Mouse (Mus musculus) stomach, embryonic 14.5 days (tissue): ENCODE measurements around the gene AC129217.1. TPM values are rescaled to one million over a fixed set of nuclear protein-coding genes. Genes with fewer than 3 reads are reported as not detected.

Source experiments
- ATAC-seq: fragments of 200-750 bp; cut with Nextera tagmentation; 2 replicates; pipeline ENCODE4 v1.8.0; 2017; ENCODE audit warnings: low read depth, moderate TSS enrichment; ENCODE audit not compliant: insufficient number of reproducible peaks, insufficient read depth, low FRiP score
- H3K27ac ChIP-seq: fragments of 300-500 bp; sonication (generic); 2 replicates; pipeline ENCODE4 v1.5.1; 2014; ENCODE audit warnings: mild to moderate bottlenecking, low read length, moderate library complexity, mixed read lengths
- H3K27me3 ChIP-seq: fragments of 300-500 bp; sonication (generic); 2 replicates; pipeline ENCODE4 v1.6.1; 2014; ENCODE audit warnings: low read length, control low read depth, mixed read lengths; ENCODE audit not compliant: control insufficient read depth, insufficient read depth
- H3K36me3 ChIP-seq: fragments of 300-500 bp; sonication (generic); 2 replicates; pipeline ENCODE4 v1.6.1; 2014; ENCODE audit warnings: mild to moderate bottlenecking, control low read depth, low read length, moderate library complexity, mixed read lengths; ENCODE audit not compliant: control insufficient read depth, insufficient read depth
- H3K4me1 ChIP-seq: fragments of 300-500 bp; sonication (generic); 2 replicates; pipeline ENCODE4 v1.6.1; 2014; ENCODE audit warnings: low read length, control low read depth, mixed read lengths; ENCODE audit not compliant: control insufficient read depth, insufficient read depth
- H3K4me2 ChIP-seq: fragments of 300-500 bp; sonication (generic); replicated peaks from 2 replicates; pipeline ENCODE4 v1.6.1; 2014; ENCODE audit warnings: low read depth, low read length, control low read depth
- H3K4me3 ChIP-seq: fragments of 300-500 bp; sonication (generic); 2 replicates; pipeline ENCODE4 v1.5.1; 2014; ENCODE audit warnings: low read depth, low read length, control low read depth
- H3K9ac ChIP-seq: fragments of 300-500 bp; sonication (generic); replicated peaks from 2 replicates; pipeline ENCODE4 v1.6.1; 2014; ENCODE audit warnings: low read depth, mild to moderate bottlenecking, control low read depth, low read length, moderate library complexity, mixed read lengths
- H3K9me3 ChIP-seq: fragments of 300-500 bp; sonication (generic); 2 replicates; pipeline ENCODE4 v1.6.1; 2016; ENCODE audit warnings: low read depth, low read length, control low read depth; ENCODE audit not compliant: control insufficient read depth
- WGBS: fragments of 180-500 bp; shearing (Covaris S2); extraction: QIAGEN DNeasy Blood & Tissue Kit; methylation state at CpG from one replicate; pipeline ENCODE4 v1.1.7; 2014; 5-methylcytosine and 5-hydroxymethylcytosine counted together
- polyA plus RNA-seq: library from polyadenylated mRNA; unstranded; fragments of >200 nt; fragmentation: Nextera tagmentation; extraction: Ambion mirVana; gene quantifications from 2 replicates; pipeline ENCODE4 v1.2.1, GENCODE M21; 2014

AC129217.1 gene
- not detected in 2 replicates for polyA plus RNA-seq

DNA sequence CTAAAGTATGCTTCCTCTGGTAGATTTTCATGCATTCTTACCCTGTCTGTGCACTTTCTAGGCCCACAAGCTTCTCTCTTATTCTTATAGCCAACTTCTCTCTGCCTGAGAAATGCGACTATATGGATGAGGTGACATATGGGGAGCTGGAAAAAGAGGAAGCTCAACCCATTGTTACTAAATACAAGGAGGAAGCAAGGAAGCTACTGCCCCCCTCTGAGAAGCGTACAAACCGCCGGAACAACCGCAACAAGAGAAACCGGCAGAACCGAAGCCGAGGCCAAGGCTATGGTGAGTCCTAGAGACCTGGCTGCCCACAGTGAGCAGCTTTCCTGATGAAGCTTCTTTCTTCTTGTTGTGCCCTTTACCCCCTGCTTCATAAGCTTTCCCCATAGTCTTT lies at the start of gene AC129217.1:
TSS of gene AC129217.1 (plus strand) at position 114 of the 400 bp plus-strand sequence.
- no peak within 1 kb of the TSS for H3K4me2 ChIP-seq
- H3K4me1 ChIP-seq, result no peaks in the 10 kb centered on the region
- H3K27me3 ChIP-seq, result no peaks in the 10 kb centered on the region
- WGBS, result 89% methylated on average over 8 of the region's 8 CpGs
- no peak for ATAC-seq
- H3K36me3 ChIP-seq, result peaks cover 97% of the 10 kb centered on the region
- no peaks in the 10 kb centered on the region for H3K9me3 ChIP-seq
- H3K27ac ChIP-seq, result no peak within 1 kb of the TSS
- no peak within 1 kb of the TSS for H3K9ac ChIP-seq
- no peak within 1 kb of the TSS for H3K4me3 ChIP-seq

DNA sequence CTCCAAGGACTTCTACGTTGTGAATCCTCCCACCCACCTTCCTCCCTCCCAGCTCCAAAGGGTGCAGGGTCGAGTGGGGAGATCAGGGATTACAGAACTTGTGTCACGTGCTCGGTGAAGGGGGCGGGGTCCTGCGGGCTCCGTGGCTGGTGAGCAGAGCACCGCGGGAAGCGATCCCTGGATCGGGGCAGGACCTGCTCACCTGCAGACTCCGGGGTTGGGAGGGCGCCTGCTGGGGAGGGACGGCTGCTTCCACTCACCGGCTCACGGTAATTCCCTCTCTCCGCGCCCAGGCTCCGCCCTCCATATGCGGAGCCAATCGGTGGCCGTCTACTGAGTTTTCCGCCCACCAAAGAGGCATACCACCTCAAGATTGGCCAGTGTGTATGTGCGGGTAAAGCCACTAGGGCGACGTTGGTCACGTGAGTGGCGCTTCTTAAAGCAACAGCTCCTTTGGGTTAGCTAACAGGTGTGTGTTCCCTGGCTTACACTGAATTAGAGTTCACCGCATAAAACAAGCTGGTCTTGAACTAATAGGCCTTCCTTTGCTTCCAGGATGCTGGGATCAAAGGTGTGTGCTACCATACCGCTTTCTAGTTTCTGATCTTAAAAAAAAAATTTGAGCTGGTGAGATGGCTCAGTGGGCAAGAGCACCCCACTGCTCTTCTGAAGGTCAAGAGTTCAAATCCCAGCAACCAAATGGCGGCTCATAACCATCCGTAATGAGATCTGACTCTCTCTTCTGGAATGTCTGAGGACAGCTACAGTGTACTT lies 43.4 kb upstream of the AC129217.1 start, which contains the start of gene Taf6l:
TSS of gene Taf6l (minus strand) at position 410 of the 774 bp plus-strand sequence.
- 0 out of 2 replicates have a peak, but pooled peaks cover 5% of the 10 kb centered on the region for H3K4me1 ChIP-seq
- H3K4me2 ChIP-seq, result peak within 1 kb of the TSS; percentile 69
- peak within 1 kb of the TSS; percentile 75; the same call in 1 of the 2 replicates for H3K27ac ChIP-seq
- peaks cover 12% of the 10 kb centered on the region; the same call in 1 of the 2 replicates for H3K36me3 ChIP-seq
- no peaks in the 10 kb centered on the region for H3K27me3 ChIP-seq
- peak; percentile 100 for ATAC-seq
- peak within 1 kb of the TSS; percentile 65 for H3K4me3 ChIP-seq
- peak within 1 kb of the TSS; percentile 57 for H3K9ac ChIP-seq
- H3K9me3 ChIP-seq, result no peaks in the 10 kb centered on the region
- WGBS, result under 1% methylated on average over 32 of the region's 32 CpGs

DNA sequence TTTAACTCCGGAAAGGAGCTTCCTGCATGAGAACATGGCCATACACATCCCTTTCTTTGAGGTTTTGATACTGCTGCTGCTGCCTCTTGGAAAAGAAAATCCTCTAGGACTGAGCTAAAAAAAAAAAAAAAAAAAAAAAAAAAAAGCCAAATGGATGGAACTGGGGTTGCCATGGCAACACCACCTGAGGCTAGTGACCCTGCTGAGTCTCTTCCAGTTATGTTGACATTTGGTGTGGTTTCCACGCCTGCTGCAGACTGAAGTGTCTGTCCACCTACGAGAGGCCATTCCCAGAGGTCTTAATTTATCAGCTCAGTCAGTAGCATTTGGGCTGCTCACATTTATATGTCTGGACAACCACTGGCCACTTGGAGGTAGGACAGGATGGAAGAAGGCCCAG lies 41.1 kb upstream of the AC129217.1 start:
- 0 out of 2 replicates have a peak, but pooled peaks cover 5% of the 10 kb centered on the region for H3K4me1 ChIP-seq
- no peak for ATAC-seq
- H3K36me3 ChIP-seq, result peaks cover 16% of the 10 kb centered on the region
- H3K27ac ChIP-seq, result no peak overlapping the region
- H3K9ac ChIP-seq, result no peak overlapping the region
- H3K4me2 ChIP-seq, result no peak overlapping the region
- no peaks in the 10 kb centered on the region for H3K27me3 ChIP-seq
- H3K9me3 ChIP-seq, result no peaks in the 10 kb centered on the region
- WGBS, result 23% methylated on average over 3 of the region's 3 CpGs
- H3K4me3 ChIP-seq, result no peak overlapping the region

DNA sequence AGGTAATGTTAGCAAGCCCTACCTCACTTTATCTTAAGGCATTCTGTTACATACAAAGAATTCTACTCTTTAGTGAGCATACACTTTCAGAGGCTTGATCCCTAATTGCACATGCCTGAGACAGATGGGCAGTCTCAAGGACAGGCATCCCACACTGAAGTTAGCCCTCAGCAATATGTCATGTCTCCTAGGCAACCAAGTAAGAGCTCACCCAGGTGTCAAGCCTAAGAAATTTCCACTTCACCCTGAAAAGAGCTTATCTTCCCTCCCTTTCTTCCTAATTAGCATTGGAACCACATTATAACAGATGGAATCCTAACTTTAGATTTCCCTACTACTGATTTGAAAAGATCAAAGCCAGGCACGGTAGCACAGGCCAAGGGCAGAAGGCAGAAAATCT lies 40.4 kb upstream of the AC129217.1 start:
- 20% methylated on average over 1 of the region's 1 CpGs for WGBS

DNA sequence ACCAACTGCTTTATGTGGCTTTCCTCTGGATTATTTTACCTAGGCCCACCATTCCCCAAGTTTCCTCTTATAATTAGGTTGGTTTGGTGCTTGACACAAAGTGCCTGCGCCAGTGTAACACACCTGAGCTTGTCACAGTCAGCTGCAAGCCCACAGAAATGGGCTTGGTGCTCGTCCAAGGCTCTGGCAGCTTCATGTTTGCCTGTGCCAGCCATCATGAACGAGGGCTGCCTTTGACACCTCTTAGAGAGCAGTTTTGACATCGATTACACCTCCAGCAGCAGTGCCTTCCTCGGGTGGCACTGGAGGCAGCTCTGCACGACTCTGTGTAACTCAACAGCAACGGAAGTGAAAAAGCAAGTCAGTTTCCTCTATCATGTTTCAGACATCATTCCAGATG lies 39.4 kb upstream of the AC129217.1 start:
- Histone ChIP-seq H3K27ac (no peak overlapping the region), H3K36me3 (peaks cover 29% of the 10 kb centered on the region), H3K9ac (no peak overlapping the region), H3K27me3 (no peaks in the 10 kb centered on the region), H3K4me2 (no peak overlapping the region), H3K9me3 (no peaks in the 10 kb centered on the region), H3K4me3 (no peak overlapping the region), H3K4me1 (0 out of 2 replicates have a peak, but pooled peaks cover 5% of the 10 kb centered on the region)
- 80% methylated on average over 7 of the region's 7 CpGs for WGBS
- ATAC-seq, result no peak

More for the DNA sequence above, 40.4 kb upstream of the AC129217.1 start:
- Histone ChIP-seq H3K27me3 (no peaks in the 10 kb centered on the region), H3K27ac (no peak overlapping the region), H3K4me3 (no peak overlapping the region), H3K9ac (no peak overlapping the region), H3K36me3 (peaks cover 20% of the 10 kb centered on the region), H3K9me3 (no peaks in the 10 kb centered on the region), H3K4me2 (no peak overlapping the region), H3K4me1 (0 out of 2 replicates have a peak, but pooled peaks cover 5% of the 10 kb centered on the region)
- no peak for ATAC-seq

GRCm38 (mm10) chr19:8798264-8798946 lies 31.2 kb upstream of the AC129217.1 start, which contains the start of gene Polr2g:
Polr2g (minus strand) TSS chr19:8798577.
- Histone ChIP-seq H3K9ac (peak within 1 kb of the TSS; percentile 72), H3K4me1 (peaks cover 10% of the 10 kb centered on the region; the same call in 1 of the 2 replicates), H3K4me3 (peak within 1 kb of the TSS; percentile 86), H3K27ac (peak within 1 kb of the TSS; percentile 78; the same call in 1 of the 2 replicates), H3K9me3 (no peaks in the 10 kb centered on the region), H3K4me2 (peak within 1 kb of the TSS; percentile 78), H3K36me3 (peaks cover 19% of the 10 kb centered on the region), H3K27me3 (no peaks in the 10 kb centered on the region)
- WGBS, result 1% methylated on average over 25 of the region's 25 CpGs
- peak; percentile 73 for ATAC-seq

- Histone ChIP-seq H3K27ac (peak overlapping the region; percentile 10; the same call in 1 of the 2 replicates), H3K4me3 (0 out of 2 replicates have a peak overlapping the region, but pooled peaks have one; percentile 86), H3K27me3 (no peaks in the 10 kb centered on the region), H3K9me3 (no peaks in the 10 kb centered on the region), H3K4me1 (peaks cover 10% of the 10 kb centered on the region; the same call in 1 of the 2 replicates), H3K36me3 (peaks cover 14% of the 10 kb centered on the region), H3K9ac (no peak overlapping the region), H3K4me2 (peak overlapping the region; percentile 78; the same call in 1 of the 2 replicates)
- ATAC-seq, result no peak
These were observed 30.6 kb upstream of the AC129217.1 start for GRCm38 (mm10) chr19:8798947-8799315.

DNA sequence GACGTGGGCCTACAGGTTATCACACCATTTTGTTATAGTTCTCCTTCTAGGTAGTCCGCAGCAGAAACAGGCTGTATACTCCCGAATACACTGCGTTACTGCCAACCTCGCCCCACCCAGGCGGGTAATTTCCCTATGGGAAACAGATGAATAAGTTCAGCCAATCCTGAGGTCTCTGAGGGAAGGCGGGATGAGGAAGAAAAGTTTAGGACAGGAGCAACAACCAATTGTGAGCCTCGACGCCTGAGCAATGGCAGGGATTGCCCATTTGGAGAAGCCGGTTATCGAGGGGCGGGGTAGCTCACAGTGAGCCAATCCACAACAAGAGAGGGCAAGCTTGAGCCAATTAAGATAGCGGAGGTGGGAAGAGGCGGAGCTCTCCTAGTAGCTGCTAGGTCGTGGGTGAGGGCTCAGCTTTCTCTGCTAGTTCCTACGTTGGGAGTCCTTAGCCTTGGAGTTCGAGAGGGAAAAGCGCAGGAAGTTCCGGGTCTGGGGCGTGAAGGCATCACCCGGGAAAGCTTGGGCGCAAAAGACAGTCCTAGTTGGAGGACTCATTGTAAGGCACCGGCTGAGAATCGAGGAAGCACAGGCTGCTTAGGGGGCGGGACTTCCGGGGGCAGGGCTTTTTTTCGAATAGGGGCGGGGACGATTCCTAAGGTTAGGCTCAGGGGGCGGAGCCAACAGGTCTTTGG lies 27.3 kb upstream of the AC129217.1 start, which contains the start of gene Zbtb3:
TSS of gene Zbtb3 (plus strand) at position 426 of the 692 bp plus-strand sequence.
- Histone ChIP-seq H3K4me3 (peak within 1 kb of the TSS; percentile 57), H3K9ac (peak within 1 kb of the TSS; percentile 38; the same call in 1 of the 2 replicates)

More for the DNA sequence above, 27.3 kb upstream of the AC129217.1 start, which contains the start of gene Zbtb3:
- peak; percentile 98 for ATAC-seq
- Histone ChIP-seq H3K4me1 (peaks cover 7% of the 10 kb centered on the region; the same call in 1 of the 2 replicates), H3K9me3 (no peaks in the 10 kb centered on the region), H3K36me3 (peaks cover 16% of the 10 kb centered on the region), H3K4me2 (peak within 1 kb of the TSS; percentile 80), H3K27ac (peak within 1 kb of the TSS; percentile 69), H3K27me3 (no peaks in the 10 kb centered on the region)
- under 1% methylated on average over 30 of the region's 30 CpGs for WGBS
